Mouse (Mus musculus): ENCODE measurements around the gene Hsd17b2. TPM values are rescaled to one million over a fixed set of nuclear protein-coding genes. Genes with fewer than 3 reads are reported as not detected.

Gene Hsd17b2
- polyA plus RNA-seq (2017; shearing (Covaris generic)) = not detected

DNA sequence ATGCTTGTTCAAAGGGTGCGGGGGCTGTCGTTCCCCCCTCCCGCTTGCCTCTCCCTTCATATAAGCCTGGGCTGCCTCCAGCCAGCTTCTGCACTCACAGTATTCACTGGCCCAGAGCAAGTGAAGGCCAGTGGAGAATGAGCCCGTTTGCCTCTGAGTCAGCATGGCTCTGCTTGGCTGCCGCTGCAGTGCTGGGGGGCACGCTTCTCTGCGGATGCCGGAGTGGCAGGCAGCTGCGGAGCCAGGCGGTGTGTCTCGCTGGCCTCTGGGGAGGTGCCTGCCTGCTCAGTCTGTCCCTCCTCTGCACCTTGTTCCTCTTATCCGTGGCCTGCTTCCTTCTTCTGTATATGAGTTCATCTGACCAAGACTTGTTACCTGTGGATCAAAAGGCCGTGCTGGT is at the start of gene Hsd17b2:
TSS of gene Hsd17b2 (plus strand) at position 46 of the 400 bp plus-strand sequence.

GRCm38 (mm10) chr8:117673430-117673830 is 28.3 kb upstream of the Hsd17b2 start, which contains the start of gene Sdr42e1:
Sdr42e1 (minus strand) TSS chr8:117673689.

DNA sequence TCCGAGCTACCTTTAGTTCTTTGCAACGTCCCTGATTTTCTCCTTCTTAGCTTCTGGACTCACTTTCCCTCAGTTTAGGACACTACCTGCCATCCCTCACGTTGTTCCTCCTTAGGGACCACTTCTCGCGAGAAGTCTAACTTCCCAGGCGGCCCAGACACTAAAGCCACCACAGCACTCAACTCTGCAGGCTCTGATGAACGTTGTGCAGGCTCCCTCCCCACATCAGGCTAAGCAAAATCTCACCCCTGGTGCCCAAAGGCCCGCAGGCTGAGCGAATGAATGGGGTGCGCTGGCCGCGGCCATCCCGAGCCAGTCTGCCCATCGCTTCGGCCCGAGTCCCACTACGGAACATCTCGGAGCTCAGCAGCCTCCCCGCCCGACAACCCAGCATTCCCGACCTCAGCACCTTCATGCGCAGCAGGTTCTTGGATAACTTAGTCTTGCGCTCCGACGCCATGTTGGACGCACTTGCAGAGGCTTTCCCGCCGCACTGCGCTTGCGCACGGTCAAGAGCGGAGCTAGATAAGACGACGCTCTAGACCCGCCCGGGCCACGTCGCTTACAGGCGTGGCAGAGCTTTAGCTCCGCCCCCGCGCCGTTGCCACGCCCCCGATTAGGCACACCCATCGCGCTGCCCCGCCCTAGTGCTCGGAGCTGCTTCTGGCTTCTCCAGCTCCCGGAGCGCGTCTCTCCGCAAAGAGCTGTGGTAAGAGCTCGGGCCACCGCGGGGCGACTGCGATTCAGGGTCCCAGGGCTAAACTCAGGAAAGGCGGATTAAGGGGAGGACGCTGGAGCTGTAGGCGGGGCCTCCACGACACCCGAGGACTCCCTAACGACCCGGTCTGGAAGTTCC is 100.0 kb downstream of the Hsd17b2 start, which contains the start of gene Mphosph6:
TSS of gene Mphosph6 (minus strand) at position 501 of the 856 bp plus-strand sequence.

Other genes starting within 250 kb of the Hsd17b2 start
- 0.11 TPM for gene Plcg2, start 203.6 kb upstream of the Hsd17b2 start, polyA plus RNA-seq (2017; shearing (Covaris generic))
- gene Sdr42e1, start 28.2 kb upstream of the Hsd17b2 start, polyA plus RNA-seq (2017; shearing (Covaris generic)) = 1.9 TPM
- 56.7 TPM for gene Mphosph6, start 100.0 kb downstream of the Hsd17b2 start, polyA plus RNA-seq (2017; shearing (Covaris generic))

Data from effector memory CD4-positive, alpha-beta T cell, adult 7 months (primary cell).